Mouse (Mus musculus): ENCODE results near the gene Ago4. TPM values are rescaled to one million over a fixed set of nuclear protein-coding genes. Genes with fewer than 3 reads are reported as not detected.

Gene Ago4
- polyA plus RNA-seq, 1 experiment = 1.1 TPM

GRCm38 (mm10) chr4:126526828-126527227, 6.4 kb downstream of the Ago4 start:
- no peaks in the 10 kb centered on the region for H3K27me3 ChIP-seq (replicated peaks; ENCODE audit: control insufficient read depth, insufficient read depth, low read length)
- H3K4me3 ChIP-seq (ENCODE audit: insufficient read depth, low read depth, low read length) = no peak overlapping the region
- no peaks in the 10 kb centered on the region for H3K4me1 ChIP-seq (ENCODE audit: control insufficient read depth, insufficient read depth, low read length)
- H3K36me3 ChIP-seq (ENCODE audit: control insufficient read depth, insufficient read depth, low read length) = no peaks in the 10 kb centered on the region
- H3K27ac ChIP-seq (ENCODE audit: insufficient read depth, low read depth, low read length) = no peak overlapping the region
- WGBS = 96% methylated on average over 5 of the region's 5 CpGs
- TF ChIP-seq POLR2A (IDR thresholded peaks at IDR 0.05; ENCODE audit: low read depth, low read length) (no peak), CTCF (conservative IDR thresholded peaks at IDR 0.05; ENCODE audit: insufficient read depth, insufficient read length, low read depth, low read length) (0 out of 2 replicates have a peak, but pooled peaks have one; percentile 10)
- DNase-seq = no peak

GRCm38 (mm10) chr4:126526164-126526563, 7.1 kb downstream of the Ago4 start:
- Histone ChIP-seq H3K27me3 (replicated peaks; ENCODE audit: control insufficient read depth, insufficient read depth, low read length) (no peaks in the 10 kb centered on the region), H3K36me3 (ENCODE audit: control insufficient read depth, insufficient read depth, low read length) (no peaks in the 10 kb centered on the region), H3K4me1 (ENCODE audit: control insufficient read depth, insufficient read depth, low read length) (no peaks in the 10 kb centered on the region), H3K4me3 (ENCODE audit: insufficient read depth, low read depth, low read length) (no peak overlapping the region), H3K27ac (ENCODE audit: insufficient read depth, low read depth, low read length) (no peak overlapping the region)
- no peak for DNase-seq
- TF ChIP-seq POLR2A (IDR thresholded peaks at IDR 0.05; ENCODE audit: low read depth, low read length) (no peak), CTCF (conservative IDR thresholded peaks at IDR 0.05; ENCODE audit: insufficient read depth, insufficient read length, low read depth, low read length) (no peak)
- 79% methylated on average over 3 of the region's 3 CpGs for WGBS

GRCm38 (mm10) chr4:126512308-126513066, 20.8 kb downstream of the Ago4 start:
- no peak overlapping the region for H3K27ac ChIP-seq (ENCODE audit: insufficient read depth, low read depth, low read length)
- TF ChIP-seq POLR2A (IDR thresholded peaks at IDR 0.05; ENCODE audit: low read depth, low read length) (no peak), CTCF (conservative IDR thresholded peaks at IDR 0.05; ENCODE audit: insufficient read depth, insufficient read length, low read depth, low read length) (no peak)
- H3K4me3 ChIP-seq (ENCODE audit: insufficient read depth, low read depth, low read length) = no peak overlapping the region
- WGBS = 88% methylated on average over 6 of the region's 6 CpGs
- H3K27me3 ChIP-seq (replicated peaks; ENCODE audit: control insufficient read depth, insufficient read depth, low read length) = no peaks in the 10 kb centered on the region
- no peaks in the 10 kb centered on the region for H3K4me1 ChIP-seq (ENCODE audit: control insufficient read depth, insufficient read depth, low read length)
- no peak for DNase-seq
- H3K36me3 ChIP-seq (ENCODE audit: control insufficient read depth, insufficient read depth, low read length) = no peaks in the 10 kb centered on the region; the same call in 1 of the 2 replicates

GRCm38 (mm10) chr4:126511013-126511412, 22.3 kb downstream of the Ago4 start:
- no peak overlapping the region for H3K4me3 ChIP-seq (ENCODE audit: insufficient read depth, low read depth, low read length)
- H3K4me1 ChIP-seq (ENCODE audit: control insufficient read depth, insufficient read depth, low read length) = no peaks in the 10 kb centered on the region
- H3K27me3 ChIP-seq (replicated peaks; ENCODE audit: control insufficient read depth, insufficient read depth, low read length) = no peaks in the 10 kb centered on the region
- TF ChIP-seq POLR2A (IDR thresholded peaks at IDR 0.05; ENCODE audit: low read depth, low read length) (no peak), CTCF (conservative IDR thresholded peaks at IDR 0.05; ENCODE audit: insufficient read depth, insufficient read length, low read depth, low read length) (no peak)
- no peak for DNase-seq
- WGBS = 94% methylated on average over 5 of the region's 5 CpGs
- no peak overlapping the region for H3K27ac ChIP-seq (ENCODE audit: insufficient read depth, low read depth, low read length)
- no peaks in the 10 kb centered on the region; the same call in none of the 2 replicates for H3K36me3 ChIP-seq (ENCODE audit: control insufficient read depth, insufficient read depth, low read length)

- Histone ChIP-seq H3K27ac (ENCODE audit: insufficient read depth, low read depth, low read length) (no peak overlapping the region), H3K27me3 (replicated peaks; ENCODE audit: control insufficient read depth, insufficient read depth, low read length) (no peaks in the 10 kb centered on the region), H3K4me3 (ENCODE audit: insufficient read depth, low read depth, low read length) (no peak overlapping the region), H3K4me1 (ENCODE audit: control insufficient read depth, insufficient read depth, low read length) (no peaks in the 10 kb centered on the region), H3K36me3 (ENCODE audit: control insufficient read depth, insufficient read depth, low read length) (no peaks in the 10 kb centered on the region; the same call in none of the 2 replicates)
- TF ChIP-seq POLR2A (IDR thresholded peaks at IDR 0.05; ENCODE audit: low read depth, low read length) (no peak), CTCF (conservative IDR thresholded peaks at IDR 0.05; ENCODE audit: insufficient read depth, insufficient read length, low read depth, low read length) (no peak)
- no peak for DNase-seq
- WGBS = 98% methylated on average over 2 of the region's 2 CpGs
Measured at GRCm38 (mm10) chr4:126509072-126509471, 24.2 kb downstream of the Ago4 start.

- TF ChIP-seq POLR2A (IDR thresholded peaks at IDR 0.05; ENCODE audit: low read depth, low read length) = no peak
- TF ChIP-seq CTCF (conservative IDR thresholded peaks at IDR 0.05; ENCODE audit: insufficient read depth, insufficient read length, low read depth, low read length) = no peak
- no peaks in the 10 kb centered on the region for H3K4me1 ChIP-seq (ENCODE audit: control insufficient read depth, insufficient read depth, low read length)
- 64% methylated on average over 14 of the region's 14 CpGs for WGBS
- peak; percentile 18 for DNase-seq
- H3K36me3 ChIP-seq (ENCODE audit: control insufficient read depth, insufficient read depth, low read length) = no peaks in the 10 kb centered on the region; the same call in none of the 2 replicates
- H3K4me3 ChIP-seq (ENCODE audit: insufficient read depth, low read depth, low read length) = no peak overlapping the region
- no peaks in the 10 kb centered on the region for H3K27me3 ChIP-seq (replicated peaks; ENCODE audit: control insufficient read depth, insufficient read depth, low read length)
- no peak overlapping the region for H3K27ac ChIP-seq (ENCODE audit: insufficient read depth, low read depth, low read length)
Measured at GRCm38 (mm10) chr4:126508110-126508899, 25.0 kb downstream of the Ago4 start.

GRCm38 (mm10) chr4:126502977-126503309, 30.3 kb downstream of the Ago4 start:
- TF ChIP-seq POLR2A (IDR thresholded peaks at IDR 0.05; ENCODE audit: low read depth, low read length) = no peak
- no peak for TF ChIP-seq CTCF (conservative IDR thresholded peaks at IDR 0.05; ENCODE audit: insufficient read depth, insufficient read length, low read depth, low read length)
- no peaks in the 10 kb centered on the region for H3K4me1 ChIP-seq (ENCODE audit: control insufficient read depth, insufficient read depth, low read length)
- H3K4me3 ChIP-seq (ENCODE audit: insufficient read depth, low read depth, low read length) = no peak overlapping the region
- H3K36me3 ChIP-seq (ENCODE audit: control insufficient read depth, insufficient read depth, low read length) = no peaks in the 10 kb centered on the region; the same call in 1 of the 2 replicates
- no peak for DNase-seq
- WGBS = 82% methylated on average over 8 of the region's 8 CpGs
- H3K27ac ChIP-seq (ENCODE audit: insufficient read depth, low read depth, low read length) = no peak overlapping the region
- no peaks in the 10 kb centered on the region for H3K27me3 ChIP-seq (replicated peaks; ENCODE audit: control insufficient read depth, insufficient read depth, low read length)
